Mouse (Mus musculus): ENCODE data around the gene Fbxl20. TPM values are rescaled to one million over a fixed set of nuclear protein-coding genes. Genes with fewer than 3 reads are reported as not detected.

Fbxl20 gene
- polyA plus RNA-seq, 1 experiment from 2014 or later, result 38.4 TPM

- 86% methylated on average over 5 of the region's 5 CpGs for WGBS
- peaks cover 11% of the 10 kb centered on the region; the same call in 1 of the 2 replicates for H3K27me3 ChIP-seq
- H3K4me3 ChIP-seq, result no peak overlapping the region
- no peaks in the 10 kb centered on the region for H3K36me3 ChIP-seq
- no peak for ATAC-seq (replicated peaks)
- H3K4me2 ChIP-seq (replicated peaks), result no peak overlapping the region
- H3K27ac ChIP-seq (replicated peaks), result no peak overlapping the region
- H3K9ac ChIP-seq (replicated peaks), result no peak overlapping the region
- H3K9me3 ChIP-seq, result no peaks in the 10 kb centered on the region
- peaks cover 18% of the 10 kb centered on the region for H3K4me1 ChIP-seq
Observed at GRCm38 (mm10) chr11:98057998-98058397, 92.2 kb downstream of the Fbxl20 start.

GRCm38 (mm10) chr11:98057466-98057865 is 92.7 kb downstream of the Fbxl20 start:
- Histone ChIP-seq H3K36me3 (no peaks in the 10 kb centered on the region), H3K4me3 (no peak overlapping the region), H3K27me3 (peaks cover 15% of the 10 kb centered on the region; the same call in 1 of the 2 replicates), H3K9ac (replicated peaks) (no peak overlapping the region), H3K27ac (replicated peaks) (no peak overlapping the region), H3K9me3 (no peaks in the 10 kb centered on the region), H3K4me2 (replicated peaks) (no peak overlapping the region), H3K4me1 (peaks cover 24% of the 10 kb centered on the region)
- 32% methylated on average over 9 of the region's 9 CpGs for WGBS
- no peak for ATAC-seq (replicated peaks)

GRCm38 (mm10) chr11:98052989-98053834 is 97.0 kb downstream of the Fbxl20 start, which contains the start of gene Stac2:
Gene Stac2, minus strand, starts transcription at chr11:98053462.
- Histone ChIP-seq H3K4me2 (replicated peaks) (peak within 1 kb of the TSS; percentile 60), H3K4me3 (peak within 1 kb of the TSS; percentile 50), H3K36me3 (no peaks in the 10 kb centered on the region), H3K9me3 (no peaks in the 10 kb centered on the region), H3K9ac (replicated peaks) (peak within 1 kb of the TSS; percentile 53), H3K27me3 (peaks cover 44% of the 10 kb centered on the region), H3K4me1 (peaks cover 31% of the 10 kb centered on the region), H3K27ac (replicated peaks) (peak within 1 kb of the TSS; percentile 53)
- peak; percentile 85 for ATAC-seq (replicated peaks)
- WGBS, result 1% methylated on average over 47 of the region's 48 CpGs

GRCm38 (mm10) chr11:98052129-98052988 is 97.8 kb downstream of the Fbxl20 start:
- Histone ChIP-seq H3K27me3 (peaks cover 44% of the 10 kb centered on the region), H3K9ac (replicated peaks) (peak overlapping the region; percentile 53), H3K4me1 (peaks cover 38% of the 10 kb centered on the region), H3K9me3 (no peaks in the 10 kb centered on the region), H3K36me3 (no peaks in the 10 kb centered on the region), H3K4me3 (peak overlapping the region; percentile 50), H3K4me2 (replicated peaks) (peak overlapping the region; percentile 60), H3K27ac (replicated peaks) (peak overlapping the region; percentile 53)
- ATAC-seq (replicated peaks), result peak; percentile 33
- WGBS, result under 1% methylated on average over 81 of the region's 83 CpGs

GRCm38 (mm10) chr11:98051611-98052128 is 98.5 kb downstream of the Fbxl20 start:
- H3K9ac ChIP-seq (replicated peaks), result no peak overlapping the region
- H3K4me1 ChIP-seq, result peaks cover 40% of the 10 kb centered on the region
- peak overlapping the region; percentile 50 for H3K4me3 ChIP-seq
- H3K4me2 ChIP-seq (replicated peaks), result peak overlapping the region; percentile 60
- H3K27me3 ChIP-seq, result peaks cover 44% of the 10 kb centered on the region
- 7% methylated on average over 12 of the region's 12 CpGs for WGBS
- peak; percentile 26; the same call in 1 of the 2 replicates for ATAC-seq (replicated peaks)
- no peaks in the 10 kb centered on the region for H3K36me3 ChIP-seq
- no peaks in the 10 kb centered on the region for H3K9me3 ChIP-seq
- H3K27ac ChIP-seq (replicated peaks), result no peak overlapping the region

GRCm38 (mm10) chr11:98050940-98051339 is 99.3 kb downstream of the Fbxl20 start:
- Histone ChIP-seq H3K9ac (replicated peaks) (no peak overlapping the region), H3K27ac (replicated peaks) (no peak overlapping the region), H3K9me3 (no peaks in the 10 kb centered on the region), H3K4me3 (no peak overlapping the region), H3K4me1 (peaks cover 40% of the 10 kb centered on the region), H3K4me2 (replicated peaks) (no peak overlapping the region), H3K27me3 (peaks cover 44% of the 10 kb centered on the region), H3K36me3 (no peaks in the 10 kb centered on the region)
- ATAC-seq (replicated peaks), result no peak
- 17% methylated on average over 2 of the region's 2 CpGs for WGBS

GRCm38 (mm10) chr11:98050520-98050815 is 99.7 kb downstream of the Fbxl20 start:
- Histone ChIP-seq H3K27me3 (peaks cover 40% of the 10 kb centered on the region), H3K9me3 (no peaks in the 10 kb centered on the region), H3K36me3 (no peaks in the 10 kb centered on the region), H3K4me2 (replicated peaks) (no peak overlapping the region), H3K9ac (replicated peaks) (no peak overlapping the region), H3K4me3 (no peak overlapping the region), H3K4me1 (peaks cover 40% of the 10 kb centered on the region), H3K27ac (replicated peaks) (no peak overlapping the region)
- ATAC-seq (replicated peaks), result no peak
- WGBS, result 0% methylated on average over 2 of the region's 2 CpGs

GRCm38 (mm10) chr11:98049672-98050519 is 100.3 kb downstream of the Fbxl20 start:
- no peak overlapping the region for H3K9ac ChIP-seq (replicated peaks)
- peaks cover 40% of the 10 kb centered on the region for H3K4me1 ChIP-seq
- no peak overlapping the region for H3K4me3 ChIP-seq
- H3K4me2 ChIP-seq (replicated peaks), result no peak overlapping the region
- 73% methylated on average over 14 of the region's 14 CpGs for WGBS
- ATAC-seq (replicated peaks), result no peak
- peaks cover 35% of the 10 kb centered on the region for H3K27me3 ChIP-seq
- no peak overlapping the region for H3K27ac ChIP-seq (replicated peaks)
- H3K36me3 ChIP-seq, result no peaks in the 10 kb centered on the region
- H3K9me3 ChIP-seq, result no peaks in the 10 kb centered on the region

GRCm38 (mm10) chr11:98047745-98048144 is 102.5 kb downstream of the Fbxl20 start:
- H3K4me2 ChIP-seq (replicated peaks), result no peak overlapping the region
- H3K27me3 ChIP-seq, result peaks cover 30% of the 10 kb centered on the region
- H3K9ac ChIP-seq (replicated peaks), result no peak overlapping the region
- no peaks in the 10 kb centered on the region for H3K9me3 ChIP-seq
- peak overlapping the region; percentile 38 for H3K27ac ChIP-seq (replicated peaks)
- H3K4me3 ChIP-seq, result no peak overlapping the region
- H3K36me3 ChIP-seq, result no peaks in the 10 kb centered on the region
- peak; percentile 59 for ATAC-seq (replicated peaks)
- H3K4me1 ChIP-seq, result peaks cover 40% of the 10 kb centered on the region
- WGBS, result 63% methylated on average over 4 of the region's 4 CpGs

GRCm38 (mm10) chr11:98046466-98046865 is 103.7 kb downstream of the Fbxl20 start:
- no peak overlapping the region for H3K4me3 ChIP-seq
- H3K9me3 ChIP-seq, result no peaks in the 10 kb centered on the region
- H3K27me3 ChIP-seq, result peaks cover 19% of the 10 kb centered on the region
- H3K36me3 ChIP-seq, result no peaks in the 10 kb centered on the region
- H3K4me1 ChIP-seq, result peaks cover 27% of the 10 kb centered on the region
- 85% methylated on average over 1 of the region's 1 CpGs for WGBS
- no peak overlapping the region for H3K27ac ChIP-seq (replicated peaks)
- ATAC-seq (replicated peaks), result no peak
- no peak overlapping the region for H3K4me2 ChIP-seq (replicated peaks)
- no peak overlapping the region for H3K9ac ChIP-seq (replicated peaks)

GRCm38 (mm10) chr11:98045596-98045995 is 104.6 kb downstream of the Fbxl20 start:
- WGBS, result 68% methylated on average over 4 of the region's 4 CpGs
- no peak for ATAC-seq (replicated peaks)
- Histone ChIP-seq H3K27me3 (peaks cover 11% of the 10 kb centered on the region), H3K9me3 (no peaks in the 10 kb centered on the region), H3K4me2 (replicated peaks) (no peak overlapping the region), H3K4me1 (peaks cover 22% of the 10 kb centered on the region), H3K9ac (replicated peaks) (no peak overlapping the region), H3K36me3 (no peaks in the 10 kb centered on the region), H3K4me3 (no peak overlapping the region), H3K27ac (replicated peaks) (no peak overlapping the region)

Measured in forebrain, embryonic 15.5 days (tissue).